Mouse (Mus musculus) layer of hippocampus, adult 18-20 months (tissue): ENCODE data around the gene Vwc2. TPM values are rescaled to one million over a fixed set of nuclear protein-coding genes. Genes with fewer than 3 reads are reported as not detected.

ENCODE experiments used
- DNase-seq, 2 experiments: peaks; one replicate each; pipeline ENCODE4 v3.0.0; 2022; ENCODE audit warnings: low spot score in 2 of 2
- total RNA-seq, 2 experiments: library from RNA; stranded (reverse); gene quantifications; 2 replicates each; pipeline ENCODE4 v1.2.3; 2021

Vwc2 gene
- total RNA-seq, 2 experiments from 2014 or later: 5.4 to 5.5 TPM

DNA sequence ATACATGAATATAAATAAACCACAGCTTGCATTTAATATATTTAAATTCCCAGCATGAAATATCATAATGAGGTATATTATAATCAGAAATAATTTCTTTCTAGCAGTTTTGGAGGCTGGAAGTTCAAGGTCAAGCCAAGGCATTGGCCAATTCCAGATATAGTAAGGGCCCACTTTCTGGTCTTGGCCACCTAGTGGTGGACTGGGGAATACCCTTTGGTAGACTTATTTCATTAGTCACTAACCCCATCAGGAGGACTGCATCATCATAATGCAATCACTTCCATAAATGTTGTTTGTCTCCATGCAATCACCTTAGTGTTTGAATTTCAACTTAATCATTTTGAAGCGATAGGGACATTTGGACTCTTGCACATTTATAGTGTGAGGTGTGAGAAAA, 125.3 kb downstream of the Vwc2 start:
- DNase-seq: no peak

DNA sequence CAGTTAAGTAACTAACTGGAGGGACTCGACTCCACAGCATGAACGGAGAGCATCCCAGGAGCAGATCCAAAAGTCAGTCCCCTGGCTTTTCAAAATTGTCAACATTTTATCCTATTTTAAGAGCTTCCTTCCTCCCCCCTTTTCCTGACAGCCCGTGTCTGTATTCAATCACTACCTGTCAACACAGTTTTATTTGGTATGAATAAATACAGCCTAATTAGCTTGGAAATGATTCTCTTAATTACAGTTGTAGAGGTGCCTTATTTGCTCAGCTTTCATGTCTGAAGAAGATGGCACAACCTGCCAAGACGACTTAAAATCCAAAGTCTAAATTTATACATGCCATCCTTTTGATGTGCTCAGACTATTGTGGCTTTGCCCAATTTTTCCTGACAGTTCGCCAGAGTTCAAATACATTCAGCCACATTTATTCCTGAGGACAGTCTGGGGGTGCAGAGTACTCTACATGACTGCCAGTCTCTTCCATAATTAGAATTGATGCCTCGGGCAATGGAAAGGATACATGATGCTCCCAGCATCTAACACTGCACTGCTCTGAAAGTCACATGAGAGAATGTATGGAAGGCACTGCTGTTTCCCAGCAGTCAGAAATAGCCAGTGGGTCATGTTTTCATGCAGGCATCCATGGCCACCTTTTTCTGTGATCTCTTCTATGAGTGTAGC, 128.8 kb downstream of the Vwc2 start:
- no peak for DNase-seq

DNA sequence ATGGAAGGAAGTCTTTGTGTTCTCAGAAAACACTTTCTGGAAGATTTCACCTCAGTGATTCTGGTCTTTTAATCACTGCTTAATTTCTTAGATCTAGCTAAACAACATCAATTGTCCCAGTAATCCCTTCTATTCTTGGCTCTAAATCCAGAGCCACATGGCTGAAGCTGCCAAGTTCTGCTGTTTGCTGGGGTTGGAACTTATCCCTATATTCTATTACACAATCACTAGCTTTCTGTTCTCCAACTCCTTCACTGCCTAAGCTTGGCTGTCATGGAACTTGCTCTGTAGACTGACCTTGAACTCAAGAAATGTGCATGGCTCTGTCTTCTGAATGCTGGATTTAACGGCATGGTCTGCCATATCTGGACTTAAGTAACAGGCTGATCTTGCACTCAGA, 143.3 kb downstream of the Vwc2 start:
- DNase-seq: peak; percentile 8 to 34

DNA sequence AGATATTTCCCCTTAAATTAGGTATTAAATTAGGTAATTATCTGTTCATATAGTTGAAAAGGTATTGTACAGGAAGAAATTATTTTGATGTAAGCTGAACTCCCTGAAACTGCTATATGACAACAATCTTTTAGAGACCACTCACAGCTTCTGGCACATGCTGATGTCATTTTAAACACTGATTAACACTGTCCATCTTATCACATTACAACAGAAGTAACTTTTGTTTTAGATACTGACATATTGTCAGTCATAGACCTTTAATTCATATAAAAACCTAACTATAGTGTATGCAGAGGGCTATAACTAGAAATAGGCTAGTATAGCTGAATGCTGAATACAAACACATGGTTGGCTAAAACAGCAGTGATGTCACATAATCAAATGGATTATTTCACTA, 166.1 kb downstream of the Vwc2 start:
- no peak for DNase-seq

DNA sequence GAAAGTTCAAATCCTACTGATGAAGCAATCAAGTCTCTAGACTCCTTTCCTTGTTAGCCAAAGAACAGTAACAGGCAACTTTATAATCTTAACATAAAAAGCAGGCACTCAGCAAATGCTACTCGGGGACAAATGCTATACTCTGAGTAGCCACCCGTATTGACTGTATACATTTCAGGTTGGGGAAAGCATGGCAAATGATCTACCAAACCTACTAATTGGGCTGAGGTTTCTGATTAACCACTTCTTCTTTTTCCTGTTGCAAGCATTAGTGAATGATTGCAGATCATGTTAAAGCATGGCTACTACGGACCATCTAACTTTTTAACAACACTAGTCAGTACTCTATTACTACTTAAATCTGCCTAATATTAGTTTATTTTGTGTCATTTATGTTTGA, 169.5 kb downstream of the Vwc2 start:
- no peak for DNase-seq
